Mouse (Mus musculus) kidney, embryonic 15.5 days (tissue): ENCODE data around the gene Zfc3h1. TPM values are rescaled to one million over a fixed set of nuclear protein-coding genes. Genes with fewer than 3 reads are reported as not detected.

Experiments
- ATAC-seq: fragments of 200-750 bp; cut with Nextera tagmentation; replicated peaks from 2 replicates; pipeline ENCODE4 v1.8.0; 2017; ENCODE audit warnings: moderate TSS enrichment; ENCODE audit not compliant: low FRiP score
- H3K27ac ChIP-seq: fragments of 300-500 bp; sonication (generic); 2 replicates; pipeline ENCODE4 v1.5.1; 2015; ENCODE audit warnings: mild to moderate bottlenecking, inconsistent platforms
- H3K27me3 ChIP-seq: fragments of 300-500 bp; sonication (generic); 2 replicates; pipeline ENCODE4 v1.6.1; 2015; ENCODE audit warnings: inconsistent platforms
- H3K36me3 ChIP-seq: fragments of 300-500 bp; sonication (generic); 2 replicates; pipeline ENCODE4 v1.6.1; 2015; ENCODE audit warnings: inconsistent platforms
- H3K4me1 ChIP-seq: fragments of 300-500 bp; sonication (generic); 2 replicates; pipeline ENCODE4 v1.6.1; 2015; ENCODE audit warnings: inconsistent platforms
- H3K4me2 ChIP-seq: fragments of 300-500 bp; sonication (generic); 2 replicates; pipeline ENCODE4 v1.6.1; 2015; ENCODE audit warnings: moderate library complexity, mild to moderate bottlenecking, inconsistent platforms
- H3K4me3 ChIP-seq: fragments of 300-500 bp; sonication (generic); replicated peaks from 2 replicates; pipeline ENCODE4 v1.5.1; 2015; ENCODE audit warnings: mild to moderate bottlenecking, inconsistent platforms
- H3K9ac ChIP-seq: fragments of 300-500 bp; sonication (generic); 2 replicates; pipeline ENCODE4 v1.6.1; 2015; ENCODE audit warnings: mild to moderate bottlenecking, inconsistent platforms
- H3K9me3 ChIP-seq: fragments of 300-500 bp; sonication (generic); replicated peaks from 2 replicates; pipeline ENCODE4 v1.6.1; 2016; ENCODE audit warnings: inconsistent platforms
- WGBS: fragments of 180-500 bp; shearing (Covaris S2); methylation state at CpG from one replicate; pipeline ENCODE4 v1.1.7; 2015; ENCODE audit warnings: mixed read lengths; 5-methylcytosine and 5-hydroxymethylcytosine counted together
- polyA plus RNA-seq: library from polyadenylated mRNA; unstranded; fragments of >200 nt; fragmentation: Nextera tagmentation; extraction: Ambion mirVana; gene quantifications from 2 replicates; pipeline ENCODE4 v1.2.1, GENCODE M21; 2015

Gene Zfc3h1
- polyA plus RNA-seq, 1 experiment from 2014 or later, result 21.5 TPM

- no peak overlapping the region for H3K4me3 ChIP-seq
- H3K27ac ChIP-seq, result no peak overlapping the region
- no peak overlapping the region for H3K4me2 ChIP-seq
- H3K4me1 ChIP-seq, result 0 out of 2 replicates have a peak, but pooled peaks cover 2% of the 10 kb centered on the region
- H3K27me3 ChIP-seq, result no peaks in the 10 kb centered on the region
- H3K36me3 ChIP-seq, result no peaks in the 10 kb centered on the region
- no peaks in the 10 kb centered on the region for H3K9me3 ChIP-seq
- no peak overlapping the region for H3K9ac ChIP-seq
- peak; percentile 75 for ATAC-seq
- WGBS, result 67% methylated on average over 8 of the region's 8 CpGs
Measured at GRCm38 (mm10) chr10:115467985-115468384, 83.2 kb downstream of the Zfc3h1 start.

- 53% methylated on average over 7 of the region's 7 CpGs for WGBS
- Histone ChIP-seq H3K36me3 (no peaks in the 10 kb centered on the region), H3K4me2 (no peak overlapping the region), H3K9me3 (no peaks in the 10 kb centered on the region), H3K27me3 (no peaks in the 10 kb centered on the region), H3K4me3 (no peak overlapping the region), H3K27ac (peak overlapping the region; percentile 37; the same call in 1 of the 2 replicates), H3K4me1 (peaks cover 5% of the 10 kb centered on the region; the same call in 1 of the 2 replicates), H3K9ac (no peak overlapping the region)
- ATAC-seq, result no peak
Measured at GRCm38 (mm10) chr10:115468632-115469031, 83.9 kb downstream of the Zfc3h1 start.

- no peak overlapping the region for H3K4me3 ChIP-seq
- H3K27ac ChIP-seq, result peak overlapping the region; percentile 37; the same call in 1 of the 2 replicates
- H3K36me3 ChIP-seq, result no peaks in the 10 kb centered on the region
- 19% methylated on average over 7 of the region's 7 CpGs for WGBS
- ATAC-seq, result no peak
- H3K27me3 ChIP-seq, result no peaks in the 10 kb centered on the region
- no peak overlapping the region for H3K4me2 ChIP-seq
- H3K4me1 ChIP-seq, result peaks cover 5% of the 10 kb centered on the region; the same call in 1 of the 2 replicates
- H3K9me3 ChIP-seq, result no peaks in the 10 kb centered on the region
- no peak overlapping the region for H3K9ac ChIP-seq
Measured at GRCm38 (mm10) chr10:115469040-115469439, 84.3 kb downstream of the Zfc3h1 start.

GRCm38 (mm10) chr10:115470621-115471334 lies 86.0 kb downstream of the Zfc3h1 start:
- H3K36me3 ChIP-seq, result no peaks in the 10 kb centered on the region
- 36% methylated on average over 17 of the region's 17 CpGs for WGBS
- no peak overlapping the region for H3K27ac ChIP-seq
- peak overlapping the region; percentile 38 for H3K4me3 ChIP-seq
- H3K9ac ChIP-seq, result no peak overlapping the region
- H3K9me3 ChIP-seq, result no peaks in the 10 kb centered on the region
- ATAC-seq, result no peak
- peak overlapping the region; percentile 51 for H3K4me2 ChIP-seq
- no peaks in the 10 kb centered on the region for H3K27me3 ChIP-seq
- H3K4me1 ChIP-seq, result peaks cover 5% of the 10 kb centered on the region; the same call in 1 of the 2 replicates

GRCm38 (mm10) chr10:115473213-115473961 lies 88.6 kb downstream of the Zfc3h1 start:
- no peaks in the 10 kb centered on the region for H3K36me3 ChIP-seq
- 56% methylated on average over 6 of the region's 6 CpGs for WGBS
- no peaks in the 10 kb centered on the region for H3K27me3 ChIP-seq
- ATAC-seq, result peak; percentile 23; the same call in 1 of the 2 replicates
- no peak overlapping the region for H3K4me2 ChIP-seq
- peaks cover 6% of the 10 kb centered on the region for H3K4me1 ChIP-seq
- H3K9me3 ChIP-seq, result no peaks in the 10 kb centered on the region
- no peak overlapping the region for H3K27ac ChIP-seq
- no peak overlapping the region for H3K4me3 ChIP-seq
- no peak overlapping the region for H3K9ac ChIP-seq

- Histone ChIP-seq H3K27ac (no peak overlapping the region), H3K4me1 (peaks cover 18% of the 10 kb centered on the region), H3K4me3 (no peak overlapping the region), H3K36me3 (no peaks in the 10 kb centered on the region), H3K9ac (no peak overlapping the region), H3K4me2 (no peak overlapping the region), H3K27me3 (no peaks in the 10 kb centered on the region), H3K9me3 (no peaks in the 10 kb centered on the region)
- 71% methylated on average over 7 of the region's 7 CpGs for WGBS
- no peak for ATAC-seq
Measured at GRCm38 (mm10) chr10:115475000-115475550, 90.3 kb downstream of the Zfc3h1 start.

- H3K36me3 ChIP-seq, result no peaks in the 10 kb centered on the region
- H3K27ac ChIP-seq, result no peak overlapping the region
- 90% methylated on average over 9 of the region's 9 CpGs for WGBS
- H3K4me2 ChIP-seq, result no peak overlapping the region
- ATAC-seq, result no peak
- H3K4me3 ChIP-seq, result no peak overlapping the region
- H3K9ac ChIP-seq, result no peak overlapping the region
- H3K9me3 ChIP-seq, result no peaks in the 10 kb centered on the region
- H3K4me1 ChIP-seq, result peaks cover 18% of the 10 kb centered on the region
- no peaks in the 10 kb centered on the region for H3K27me3 ChIP-seq
Measured at GRCm38 (mm10) chr10:115476506-115476905, 91.7 kb downstream of the Zfc3h1 start.

- H3K9ac ChIP-seq, result no peak overlapping the region
- H3K9me3 ChIP-seq, result no peaks in the 10 kb centered on the region
- H3K27ac ChIP-seq, result no peak overlapping the region
- peak; percentile 49; the same call in 1 of the 2 replicates for ATAC-seq
- peaks cover 16% of the 10 kb centered on the region for H3K4me1 ChIP-seq
- peak overlapping the region; percentile 19 for H3K4me3 ChIP-seq
- H3K4me2 ChIP-seq, result peak overlapping the region; percentile 59
- no peaks in the 10 kb centered on the region for H3K36me3 ChIP-seq
- H3K27me3 ChIP-seq, result no peaks in the 10 kb centered on the region
- WGBS, result 12% methylated on average over 20 of the region's 20 CpGs
Measured at GRCm38 (mm10) chr10:115478441-115479141, 93.8 kb downstream of the Zfc3h1 start.

Other genes with a start within 250 kb of the Zfc3h1 start
- not detected in 2 replicates for gene Tph2, start 199.9 kb upstream of the Zfc3h1 start, polyA plus RNA-seq
- 52.3 and 57.0 TPM in 2 replicates for gene Tbc1d15, start 133.5 kb upstream of the Zfc3h1 start, polyA plus RNA-seq
- 5.3 and 5.4 TPM in 2 replicates for gene Rab21, start 69.4 kb upstream of the Zfc3h1 start, polyA plus RNA-seq
- 32.1 and 34.2 TPM in 2 replicates for gene Tmem19, start 22.5 kb upstream of the Zfc3h1 start, polyA plus RNA-seq
- gene Thap2, start 516 bp upstream of the Zfc3h1 start, polyA plus RNA-seq, result 19.8 and 24.0 TPM in 2 replicates
- 0.21 and 0.22 TPM in 2 replicates for gene A930009A15Rik, start 185.0 kb downstream of the Zfc3h1 start, polyA plus RNA-seq
- gene Lgr5, start 202.8 kb downstream of the Zfc3h1 start, polyA plus RNA-seq, result 6.9 and 7.8 TPM in 2 replicates